Mouse (Mus musculus) T-cell, adult 2 months (primary cell): ENCODE results near the gene Zfand3.

Experiments used
- DNase-seq: peaks from one replicate; pipeline ENCODE4 v3.0.0; 2022; ENCODE audit warnings: low spot score

Gene Zfand3

DNA sequence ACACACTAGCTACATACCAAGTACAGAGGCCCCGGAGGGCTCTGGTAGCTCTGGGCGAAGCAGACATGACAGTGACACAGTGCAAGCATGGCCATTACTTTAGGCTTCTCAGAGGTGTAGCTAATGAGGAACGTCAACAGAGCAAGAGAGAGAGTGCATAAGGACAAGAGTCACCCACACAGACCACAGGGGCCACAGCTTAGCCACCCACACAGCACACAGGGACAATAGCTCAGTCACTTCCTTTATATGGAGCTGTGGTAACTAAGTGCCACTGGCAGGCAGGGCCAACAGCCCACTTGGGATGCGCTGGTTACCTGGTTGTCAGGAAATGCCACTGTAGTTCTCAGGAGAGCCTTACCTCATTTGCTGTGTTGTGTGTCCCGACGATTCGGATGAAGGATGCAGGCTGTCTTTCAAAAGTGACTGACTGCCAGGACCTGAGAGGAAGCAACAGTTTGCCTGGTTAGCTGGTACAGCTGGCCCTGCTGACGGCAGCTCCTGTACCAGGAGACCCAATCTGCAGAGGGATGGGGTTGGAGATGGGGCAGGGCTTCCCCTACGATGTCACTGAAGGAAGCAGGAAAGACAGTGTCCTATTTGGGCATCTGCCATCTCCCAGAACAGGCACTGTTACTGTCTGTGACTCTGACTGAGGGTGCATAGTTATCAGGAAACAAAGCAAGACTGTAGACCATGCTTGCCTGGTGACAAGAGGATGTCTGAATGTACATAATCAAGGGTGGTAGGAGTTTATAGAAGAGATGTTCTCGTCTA, 224.1 kb downstream of the Zfand3 start:
- no peak for DNase-seq

GRCm38 (mm10) chr17:30230428-30230827, 225.9 kb downstream of the Zfand3 start:
- DNase-seq, result no peak

- no peak for DNase-seq
Measured at GRCm38 (mm10) chr17:30231483-30231882, 226.9 kb downstream of the Zfand3 start.

- no peak for DNase-seq
Measured at GRCm38 (mm10) chr17:30232698-30233097, 228.2 kb downstream of the Zfand3 start.

- no peak for DNase-seq
Measured at GRCm38 (mm10) chr17:30235380-30235779, 230.8 kb downstream of the Zfand3 start.

GRCm38 (mm10) chr17:30236611-30237010, 232.1 kb downstream of the Zfand3 start:
- DNase-seq, result no peak

DNA sequence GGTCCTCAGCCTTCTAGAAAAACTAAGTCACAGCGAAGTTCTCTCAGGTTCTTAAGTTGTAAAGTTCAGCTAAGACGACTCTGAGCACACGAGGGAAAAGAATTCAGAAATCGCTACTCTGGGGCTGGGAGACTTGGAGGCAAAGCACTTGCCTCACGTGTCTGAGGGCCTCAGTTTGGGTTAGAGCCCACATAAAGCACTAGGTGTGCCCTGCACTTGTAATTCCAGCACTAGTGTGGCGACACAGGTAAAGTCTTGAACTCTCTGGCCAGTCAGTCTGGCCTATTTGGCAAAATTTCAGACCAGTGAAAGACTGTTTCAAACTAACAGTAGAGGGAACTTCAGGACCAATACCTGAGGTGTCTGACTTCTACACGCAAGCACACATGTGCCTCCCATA, 233.1 kb downstream of the Zfand3 start:
- no peak for DNase-seq

GRCm38 (mm10) chr17:30239458-30239857, 234.9 kb downstream of the Zfand3 start:
- no peak for DNase-seq

- no peak for DNase-seq
Measured at GRCm38 (mm10) chr17:30240659-30241058, 236.1 kb downstream of the Zfand3 start.

DNA sequence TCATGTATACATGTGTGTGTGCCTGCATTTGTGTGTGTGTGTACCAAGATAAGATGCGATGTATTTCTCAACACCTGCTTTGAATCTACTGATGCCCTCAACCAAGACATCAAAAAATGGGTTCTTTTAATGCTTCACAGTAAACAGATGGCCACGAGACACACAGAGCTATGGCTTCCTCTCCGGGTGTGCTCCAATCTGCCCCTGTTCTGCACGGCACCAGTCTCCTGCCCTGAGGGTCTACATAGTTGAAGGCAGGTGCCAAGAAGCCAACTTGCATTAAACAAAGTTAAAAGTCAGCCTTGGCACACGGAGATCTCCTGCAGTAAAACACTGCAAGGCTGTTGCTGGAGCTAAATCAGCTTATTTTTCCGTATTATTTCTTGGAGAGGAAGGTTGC, 236.5 kb downstream of the Zfand3 start:
- DNase-seq, result no peak

- no peak for DNase-seq
Measured at GRCm38 (mm10) chr17:30241720-30242322, 237.3 kb downstream of the Zfand3 start.

GRCm38 (mm10) chr17:30242647-30243046, 238.1 kb downstream of the Zfand3 start:
- DNase-seq, result no peak

- no peak for DNase-seq
Measured at GRCm38 (mm10) chr17:30243540-30243939, 239.0 kb downstream of the Zfand3 start.

- no peak for DNase-seq
Measured at GRCm38 (mm10) chr17:30244651-30245307, 240.2 kb downstream of the Zfand3 start.

DNA sequence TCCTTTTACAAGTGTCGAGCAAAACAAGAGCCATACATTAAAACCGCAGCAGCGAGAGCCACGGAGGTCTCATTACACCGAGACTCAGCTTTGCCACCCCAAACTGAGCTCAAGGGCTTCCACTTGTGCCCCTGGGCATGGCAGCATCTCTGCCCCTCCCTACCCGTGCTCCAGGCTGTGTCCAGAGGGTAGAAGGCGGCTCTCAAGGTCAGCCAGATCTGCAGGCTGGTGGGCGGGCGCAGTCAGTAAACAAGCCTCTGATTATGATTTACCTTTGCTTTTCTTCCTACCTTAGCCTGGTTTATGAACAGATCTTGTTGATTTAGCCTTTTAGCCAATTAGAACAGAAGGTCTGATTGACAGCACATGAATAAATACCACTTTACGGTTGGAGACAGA, 240.8 kb downstream of the Zfand3 start:
- no peak for DNase-seq

DNA sequence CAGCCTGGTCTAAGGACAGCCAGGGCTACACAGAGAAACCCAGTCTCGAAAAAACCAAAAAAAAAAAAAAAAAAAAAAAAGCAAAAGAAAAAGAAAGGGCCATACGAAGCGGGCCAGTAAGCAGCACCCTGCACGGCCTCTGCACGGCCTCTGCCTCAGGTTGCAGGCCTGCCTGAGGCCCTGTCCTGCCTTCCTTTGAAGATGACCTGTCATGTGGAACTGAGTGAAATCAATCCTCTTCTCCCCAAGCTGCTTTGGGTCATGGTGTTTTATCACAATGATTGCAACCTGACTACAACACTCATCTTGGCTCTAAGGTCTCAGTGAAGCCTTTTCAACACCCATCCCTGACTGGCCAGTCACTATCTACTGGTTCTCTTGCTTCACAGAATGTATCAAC, 248.5 kb downstream of the Zfand3 start:
- no peak for DNase-seq

- no peak for DNase-seq
Measured at GRCm38 (mm10) chr17:30253924-30254323, 249.4 kb downstream of the Zfand3 start.

GRCm38 (mm10) chr17:30255928-30256560, 251.5 kb downstream of the Zfand3 start:
- DNase-seq, result no peak

DNA sequence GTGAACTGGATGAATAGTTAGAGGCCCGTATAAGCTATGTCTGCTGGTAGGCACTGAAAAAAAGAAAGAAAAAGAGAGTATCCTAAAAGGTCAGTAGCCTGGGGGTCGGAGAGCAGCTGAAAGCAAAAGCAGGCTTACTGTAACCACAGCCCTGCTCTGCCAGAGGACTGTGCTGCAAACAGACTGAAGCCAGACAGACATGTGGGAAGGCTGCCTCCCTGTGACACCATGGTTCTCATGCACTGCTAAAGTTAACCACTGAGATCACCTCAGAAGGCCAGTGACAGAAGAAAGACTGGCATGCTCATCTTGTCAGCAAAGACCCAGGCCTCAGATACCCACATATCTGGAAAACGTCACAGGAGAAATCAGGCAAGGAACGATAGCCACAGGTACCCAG, 253.9 kb downstream of the Zfand3 start:
- DNase-seq, result no peak

GRCm38 (mm10) chr17:30259938-30260337, 255.4 kb downstream of the Zfand3 start:
- no peak for DNase-seq
